Mouse (Mus musculus) left cerebral cortex, adult 18-20 months (tissue): ENCODE measurements around the gene Dmrtc2. TPM values are rescaled to one million over a fixed set of nuclear protein-coding genes. Genes with fewer than 3 reads are reported as not detected.
A peak's percentile ranks its signal among the peaks of the same experiment; 100 is the strongest.
"Not testable (repeated sequence)": the region's sequence is repeated elsewhere in the genome, so short reads cannot be mapped to it uniquely, and the experiment has no call there.

Source experiments
- DNase-seq, 2 experiments: peaks; one replicate each; pipeline ENCODE4 v3.0.0; 2021 to 2022; ENCODE audit warnings: low spot score in 2 of 2, mixed read lengths in 1 of 2
- long read RNA-seq, 2 experiments: library from polyadenylated mRNA; stranded (forward); transcript quantifications; one replicate each; pipeline ENCODE4 v2.0.0; 2021
- total RNA-seq, 2 experiments: library from RNA; stranded (reverse); gene quantifications; 2 replicates each; pipeline ENCODE4 v1.2.3; 2021

Dmrtc2 gene
- not detected for total RNA-seq
- long read RNA-seq, experiment 1 = 0 reads
- long read RNA-seq, experiment 2 = 0 reads

GRCm38 (mm10) chr7:24869532-24870165 lies at the start of gene Dmrtc2, which contains the start of gene Lypd4:
Gene Dmrtc2 (plus strand): TSS chr7:24870057.
Gene Lypd4 (minus strand): TSS chr7:24869941.
- DNase-seq = no peak

- no peak for DNase-seq
These were observed 45.4 kb upstream of the Dmrtc2 start for GRCm38 (mm10) chr7:24824452-24824851.

- no peak for DNase-seq
These were observed 42.7 kb upstream of the Dmrtc2 start for GRCm38 (mm10) chr7:24827181-24827580.

GRCm38 (mm10) chr7:24838732-24839409 lies 31.0 kb upstream of the Dmrtc2 start:
- not testable (repeated sequence) for DNase-seq

- no peak for DNase-seq
These were observed 30.4 kb upstream of the Dmrtc2 start for GRCm38 (mm10) chr7:24839410-24839808.

GRCm38 (mm10) chr7:24840331-24840730 lies 29.5 kb upstream of the Dmrtc2 start:
- no peak for DNase-seq

- DNase-seq = no peak
These were observed 28.8 kb upstream of the Dmrtc2 start for GRCm38 (mm10) chr7:24841009-24841408.

GRCm38 (mm10) chr7:24844144-24844543 lies 25.7 kb upstream of the Dmrtc2 start:
- DNase-seq = no peak

GRCm38 (mm10) chr7:24845181-24845580 lies 24.7 kb upstream of the Dmrtc2 start:
- DNase-seq = no peak

GRCm38 (mm10) chr7:24845713-24846112 lies 24.1 kb upstream of the Dmrtc2 start:
- no peak for DNase-seq

- not testable (repeated sequence) for DNase-seq
These were observed 23.3 kb upstream of the Dmrtc2 start for GRCm38 (mm10) chr7:24846576-24846975.

GRCm38 (mm10) chr7:24850162-24850561 lies 19.7 kb upstream of the Dmrtc2 start:
- peak; percentile 55 to 79 for DNase-seq

GRCm38 (mm10) chr7:24850899-24851303 lies 19.0 kb upstream of the Dmrtc2 start:
- peak in 1 of 2 experiments; percentile 10 for DNase-seq

- no peak for DNase-seq
These were observed 18.1 kb upstream of the Dmrtc2 start for GRCm38 (mm10) chr7:24851596-24852325.

GRCm38 (mm10) chr7:24852557-24853232 lies 17.2 kb upstream of the Dmrtc2 start:
- no peak for DNase-seq

GRCm38 (mm10) chr7:24853233-24853563 lies 16.7 kb upstream of the Dmrtc2 start:
- no peak for DNase-seq

- DNase-seq = no peak
These were observed 16.2 kb upstream of the Dmrtc2 start for GRCm38 (mm10) chr7:24853695-24854094.

- DNase-seq = no peak
These were observed 13.3 kb upstream of the Dmrtc2 start for GRCm38 (mm10) chr7:24856460-24857120.

- DNase-seq = no peak
These were observed 10.6 kb upstream of the Dmrtc2 start for GRCm38 (mm10) chr7:24859234-24859633.

GRCm38 (mm10) chr7:24861913-24862312 lies 7.9 kb upstream of the Dmrtc2 start, which contains the start of gene Gm9844:
Gene Gm9844 (plus strand): TSS chr7:24862213.
- no peak for DNase-seq

GRCm38 (mm10) chr7:24862853-24863252 lies 7.0 kb upstream of the Dmrtc2 start:
- no peak for DNase-seq
